Mouse (Mus musculus) MEL (cell line): ENCODE data around the gene Rnf213. TPM values are rescaled to one million over a fixed set of nuclear protein-coding genes. Genes with fewer than 3 reads are reported as not detected.

ENCODE experiments used
- DNase-seq: peaks from one replicate; pipeline ENCODE4 v3.0.0; 2011; ENCODE audit warnings: low read depth, low spot score
- H3K27ac ChIP-seq: 2 replicates; pipeline ENCODE4 v1.5.1; 2012; ENCODE audit warnings: low read depth, mild to moderate bottlenecking, control low read depth, low read length, moderate library complexity; ENCODE audit not compliant: control insufficient read depth
- H3K27me3 ChIP-seq, 2 experiments: fragments of 150-350 bp in 1 of 2; sonication (generic) in 1 of 2; 2 replicates each; pipeline ENCODE4 v1.6.1; 2012; ENCODE audit warnings: low read length in 2 of 2, mild to moderate bottlenecking in 2 of 2, improper control_type of control experiment in 1 of 2, moderate library complexity in 1 of 2; ENCODE audit not compliant: insufficient read depth in 2 of 2, control insufficient read depth in 1 of 2
- H3K36me3 ChIP-seq, 2 experiments: 2 replicates each; pipeline ENCODE4 v1.6.1; 2012 to 2014; ENCODE audit warnings: low read length in 2 of 2, improper control_type of control experiment in 1 of 2, inconsistent platforms in 1 of 2, mild to moderate bottlenecking in 1 of 2; ENCODE audit not compliant: insufficient read depth in 2 of 2, control insufficient read depth in 1 of 2
- H3K4me1 ChIP-seq, 2 experiments: fragments of 150-350 bp in 1 of 2; sonication (generic) in 1 of 2; 2 replicates each; pipeline ENCODE4 v1.6.1; 2012; ENCODE audit warnings: low read length in 2 of 2, improper control_type of control experiment in 1 of 2, mild to moderate bottlenecking in 1 of 2; ENCODE audit not compliant: insufficient read depth in 2 of 2, control insufficient read depth in 1 of 2
- H3K4me3 ChIP-seq, 2 experiments: fragments of 150-350 bp in 1 of 2; sonication (generic) in 1 of 2; 2 replicates each; pipeline ENCODE4 v1.5.1; 2012; ENCODE audit warnings: low read depth in 2 of 2, low read length in 2 of 2, mild to moderate bottlenecking in 2 of 2, moderate library complexity in 2 of 2, control low read depth in 1 of 2, improper control_type of control experiment in 1 of 2; ENCODE audit not compliant: control insufficient read depth in 1 of 2, insufficient read depth in 1 of 2
- H3K79me2 ChIP-seq: 2 replicates; pipeline ENCODE4 v1.6.1; 2012; ENCODE audit warnings: mild to moderate bottlenecking, low read length, moderate library complexity; ENCODE audit not compliant: control insufficient read depth, poor library complexity, insufficient read depth
- H3K9ac ChIP-seq: 2 replicates; pipeline ENCODE4 v1.6.1; 2012; ENCODE audit warnings: low read depth, mild to moderate bottlenecking, control low read depth, low read length, moderate library complexity; ENCODE audit not compliant: control insufficient read depth, poor library complexity, severe bottlenecking
- H3K9me3 ChIP-seq: fragments of 150-350 bp; sonication (generic); replicated peaks from 2 replicates; pipeline ENCODE4 v1.6.1; 2012; ENCODE audit warnings: mild to moderate bottlenecking, low read length, improper control_type of control experiment, moderate library complexity; ENCODE audit not compliant: insufficient read depth
- BHLHE40 ChIP-seq: IDR thresholded peaks from 2 replicates; pipeline ENCODE4 v1.6.1; 2012; ENCODE audit warnings: low read depth, mild to moderate bottlenecking, inconsistent platforms, low read length, improper control_type of control experiment, borderline replicate concordance
- CHD1 ChIP-seq: IDR thresholded peaks from 2 replicates; pipeline ENCODE4 v1.6.1; 2012; ENCODE audit warnings: low read depth, mild to moderate bottlenecking, inconsistent platforms, low read length, improper control_type of control experiment
- CHD2 ChIP-seq: IDR thresholded peaks from 2 replicates; pipeline ENCODE4 v1.6.1; 2011; ENCODE audit warnings: low read length, improper control_type of control experiment
- CTCF ChIP-seq, 3 experiments: IDR thresholded peaks in 2 of 3; conservative IDR thresholded peaks in 1 of 3; 2 replicates each; pipeline ENCODE4 v1.5.1; 2011 to 2012; ENCODE audit warnings: low read length in 3 of 3, low read depth in 2 of 3, mild to moderate bottlenecking in 2 of 3, improper control_type of control experiment in 1 of 3, inconsistent platforms in 1 of 3, mixed read lengths in 1 of 3, moderate library complexity in 1 of 3; ENCODE audit not compliant: control insufficient read depth in 1 of 3, insufficient read depth in 1 of 3, poor library complexity in 1 of 3, severe bottlenecking in 1 of 3
- E2F4 ChIP-seq: IDR thresholded peaks from 2 replicates; pipeline ENCODE4 v1.6.1; 2011; ENCODE audit warnings: low read depth, low read length, improper control_type of control experiment, borderline replicate concordance
- EP300 ChIP-seq, 2 experiments: IDR thresholded peaks; 2 replicates each; pipeline ENCODE4 v1.6.1; 2011; ENCODE audit warnings: improper control_type of control experiment in 2 of 2, low read length in 2 of 2, low read depth in 1 of 2, mild to moderate bottlenecking in 1 of 2
- ETS1 ChIP-seq: IDR thresholded peaks from 2 replicates; pipeline ENCODE4 v1.6.1; 2012; ENCODE audit warnings: low read depth, mild to moderate bottlenecking, inconsistent platforms, low read length, improper control_type of control experiment, moderate library complexity
- GABPA ChIP-seq: IDR thresholded peaks from 2 replicates; pipeline ENCODE4 v1.6.1; 2012; ENCODE audit warnings: low read depth, mild to moderate bottlenecking, inconsistent platforms, low read length, improper control_type of control experiment, moderate library complexity
- GATA1 ChIP-seq: IDR thresholded peaks from 2 replicates; pipeline ENCODE4 v1.6.1; 2011; ENCODE audit warnings: low read depth, low read length, improper control_type of control experiment
- JUND ChIP-seq: IDR thresholded peaks from 2 replicates; pipeline ENCODE4 v1.6.1; 2011; ENCODE audit warnings: low read depth, mild to moderate bottlenecking, improper control_type of control experiment, low read length
- KAT2A ChIP-seq: conservative IDR thresholded peaks from 2 replicates; pipeline ENCODE4 v1.6.1; 2012; ENCODE audit warnings: low read depth, low read length, improper control_type of control experiment, inconsistent platforms
- MAFK ChIP-seq: IDR thresholded peaks from 2 replicates; pipeline ENCODE4 v1.6.1; 2011; ENCODE audit warnings: low read depth, mild to moderate bottlenecking, low read length, improper control_type of control experiment, borderline replicate concordance
- MAX ChIP-seq: IDR thresholded peaks from 2 replicates; pipeline ENCODE4 v1.6.1; 2011; ENCODE audit warnings: low read length, improper control_type of control experiment
- MEF2A ChIP-seq: IDR thresholded peaks from 2 replicates; pipeline ENCODE4 v1.6.1; 2014; ENCODE audit warnings: low read depth, mild to moderate bottlenecking, inconsistent platforms, low read length, improper control_type of control experiment; ENCODE audit not compliant: poor library complexity, insufficient replicate concordance, severe bottlenecking; ENCODE audit errors: extremely low read depth
- MYC ChIP-seq: IDR thresholded peaks from 2 replicates; pipeline ENCODE4 v1.6.1; 2011; ENCODE audit warnings: low read depth, mild to moderate bottlenecking, low read length, improper control_type of control experiment, moderate library complexity
- NELFE ChIP-seq: IDR thresholded peaks from 2 replicates; pipeline ENCODE4 v1.6.1; 2011; ENCODE audit warnings: low read depth, low read length, improper control_type of control experiment
- NRF1 ChIP-seq: IDR thresholded peaks from 2 replicates; pipeline ENCODE4 v1.6.1; 2014; ENCODE audit warnings: low read depth, mild to moderate bottlenecking, inconsistent platforms, low read length, improper control_type of control experiment, moderate library complexity; ENCODE audit not compliant: poor library complexity, insufficient read depth, severe bottlenecking
- POLR2A ChIP-seq, 2 experiments: IDR thresholded peaks; 2 replicates each; pipeline ENCODE4 v1.6.1; 2011 to 2012; ENCODE audit warnings: low read length in 2 of 2, mild to moderate bottlenecking in 2 of 2, control low read depth in 1 of 2, improper control_type of control experiment in 1 of 2, low read depth in 1 of 2, moderate library complexity in 1 of 2; ENCODE audit not compliant: control insufficient read depth in 1 of 2, insufficient read depth in 1 of 2, poor library complexity in 1 of 2
- POLR2AphosphoS2 ChIP-seq: IDR thresholded peaks from 2 replicates; pipeline ENCODE4 v1.6.1; 2011; ENCODE audit warnings: low read length, improper control_type of control experiment
- POLR2AphosphoS5 ChIP-seq: IDR thresholded peaks from 2 replicates; pipeline ENCODE4 v1.6.1; 2012; ENCODE audit warnings: low read depth, borderline replicate concordance, mild to moderate bottlenecking, inconsistent platforms, low read length, moderate library complexity, mixed read lengths
- RAD21 ChIP-seq: IDR thresholded peaks from 2 replicates; pipeline ENCODE4 v1.6.1; 2011; ENCODE audit warnings: mild to moderate bottlenecking, low read depth, low read length, improper control_type of control experiment
- SIN3A ChIP-seq: IDR thresholded peaks from 2 replicates; pipeline ENCODE4 v1.6.1; 2012; ENCODE audit warnings: low read length, improper control_type of control experiment, inconsistent platforms
- SMC3 ChIP-seq: IDR thresholded peaks from 2 replicates; pipeline ENCODE4 v1.6.1; 2011; ENCODE audit warnings: low read depth, low read length, improper control_type of control experiment
- TAL1 ChIP-seq: IDR thresholded peaks from 2 replicates; pipeline ENCODE4 v1.6.1; 2012; ENCODE audit warnings: mild to moderate bottlenecking, inconsistent platforms, low read length, moderate library complexity, mixed read lengths
- TBP ChIP-seq: IDR thresholded peaks from 2 replicates; pipeline ENCODE4 v1.8.0; 2011; ENCODE audit warnings: low read depth, low read length, improper control_type of control experiment
- TCF12 ChIP-seq: IDR thresholded peaks from 2 replicates; pipeline ENCODE4 v1.6.1; 2014; ENCODE audit warnings: low read depth, mild to moderate bottlenecking, inconsistent platforms, low read length, improper control_type of control experiment, moderate library complexity
- USF1 ChIP-seq: IDR thresholded peaks from 2 replicates; pipeline ENCODE4 v1.6.1; 2014; ENCODE audit warnings: low read depth, mild to moderate bottlenecking, inconsistent platforms, low read length, improper control_type of control experiment, moderate library complexity
- USF2 ChIP-seq, 2 experiments: IDR thresholded peaks; 2 replicates each; pipeline ENCODE4 v1.6.1; 2011 to 2012; ENCODE audit warnings: improper control_type of control experiment in 2 of 2, low read length in 2 of 2, borderline replicate concordance in 1 of 2, inconsistent platforms in 1 of 2, low read depth in 1 of 2, mild to moderate bottlenecking in 1 of 2; ENCODE audit not compliant: insufficient read depth in 1 of 2
- ZC3H11A ChIP-seq: IDR thresholded peaks from 2 replicates; pipeline ENCODE4 v1.6.1; 2012; ENCODE audit warnings: low read depth, mild to moderate bottlenecking, inconsistent platforms, low read length, improper control_type of control experiment
- ZKSCAN1 ChIP-seq: IDR thresholded peaks from 2 replicates; pipeline ENCODE4 v1.6.1; 2012; ENCODE audit warnings: low read depth, mild to moderate bottlenecking, inconsistent platforms, low read length, improper control_type of control experiment, moderate library complexity
- ZMIZ1 ChIP-seq: IDR thresholded peaks from 2 replicates; pipeline ENCODE4 v1.6.1; 2012; ENCODE audit warnings: low read depth, mild to moderate bottlenecking, inconsistent platforms, low read length, improper control_type of control experiment, moderate library complexity
- polyA plus RNA-seq, 2 experiments: library from polyadenylated mRNA; stranded (reverse) in 1 of 2; unstranded in 1 of 2; fragments of >175 nt in 1 of 2; fragments of >200 nt in 1 of 2; gene quantifications; 2 replicates each; pipeline versions ENCODE4 v1.2.1 to v1.2.4; 2012; ENCODE audit warnings: low replicate concordance in 2 of 2, low read depth in 1 of 2; ENCODE audit not compliant: insufficient read length in 2 of 2, insufficient read depth in 1 of 2, missing spikeins in 1 of 2
- total RNA-seq: library from RNA; depleted of rRNA; stranded (reverse); fragments of 300-350 nt; gene quantifications from 2 replicates; pipeline ENCODE4 v1.2.3, GENCODE M21; 2012

Rnf213 gene
- total and polyA plus RNA-seq, 3 experiments: 10.7 to 11.6 TPM; not detected in 1

GRCm38 (mm10) chr11:119402501-119403160 lies 9.7 kb downstream of the Rnf213 start:
- no peak overlapping the region for H3K27ac ChIP-seq
- no peaks in the 10 kb centered on the region for H3K79me2 ChIP-seq
- no peak overlapping the region for H3K4me3 ChIP-seq
- TF ChIP-seq ZMIZ1: no peak
- TF ChIP-seq CHD2: no peak
- no peak for TF ChIP-seq CTCF (IDR thresholded peaks at IDR 0.05 in 2 of 3, conservative IDR thresholded peaks at IDR 0.05 in 1 of 3; ENCODE audit: control insufficient read depth in 1 of 3, insufficient read depth in 1 of 3, low read depth in 2 of 3, low read length in 3 of 3, poor library complexity in 1 of 3, severe bottlenecking in 1 of 3)
- TF ChIP-seq NRF1: no peak
- no peak for TF ChIP-seq MAX
- no peak for TF ChIP-seq SIN3A
- TF ChIP-seq POLR2AphosphoS2: no peak
- no peak for TF ChIP-seq TAL1
- no peak for TF ChIP-seq BHLHE40
- TF ChIP-seq USF1: no peak
- TF ChIP-seq MEF2A: no peak
- no peak for TF ChIP-seq KAT2A
- no peak for TF ChIP-seq POLR2AphosphoS5
- TF ChIP-seq MYC: no peak
- TF ChIP-seq SMC3: no peak
- no peak for TF ChIP-seq TCF12
- TF ChIP-seq MAFK: no peak
- TF ChIP-seq NELFE: no peak
- H3K9me3 ChIP-seq: no peaks in the 10 kb centered on the region
- H3K9ac ChIP-seq: no peak overlapping the region
- no peaks in the 10 kb centered on the region for H3K4me1 ChIP-seq
- no peaks in the 10 kb centered on the region for H3K36me3 ChIP-seq
- H3K27me3 ChIP-seq: no peaks in the 10 kb centered on the region
- no peak for DNase-seq

DNA sequence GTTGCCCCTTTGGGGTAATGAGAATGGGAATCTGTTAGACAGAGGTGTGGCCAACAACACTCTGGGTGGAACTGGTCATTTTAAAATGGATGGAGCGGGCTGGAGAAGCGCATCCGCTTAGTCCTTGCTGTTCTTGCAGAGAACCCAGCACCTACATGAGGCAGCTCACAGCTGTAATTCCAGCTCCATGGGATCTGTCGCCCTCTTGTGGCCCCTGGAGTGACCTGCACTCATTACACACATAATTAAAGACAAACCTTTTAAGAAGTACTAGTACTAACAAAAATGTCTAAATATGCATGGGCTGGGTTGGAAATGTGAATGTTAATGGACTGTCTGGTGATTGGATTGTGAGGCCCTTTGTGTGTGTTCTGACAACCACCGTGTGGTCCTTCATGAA lies 11.7 kb downstream of the Rnf213 start:
- Histone ChIP-seq H3K27ac (no peak overlapping the region), H3K79me2 (no peaks in the 10 kb centered on the region), H3K4me1 (no peaks in the 10 kb centered on the region), H3K27me3 (no peaks in the 10 kb centered on the region), H3K36me3 (no peaks in the 10 kb centered on the region), H3K4me3 (no peak overlapping the region), H3K9ac (no peak overlapping the region), H3K9me3 (no peaks in the 10 kb centered on the region)
- peak; percentile 89 for DNase-seq
- TF ChIP-seq EP300 (IDR thresholded peaks at IDR 0.05; ENCODE audit: low read depth in 1 of 2, low read length in 2 of 2): no peak
- no peak for TF ChIP-seq NELFE
- TF ChIP-seq USF2 (IDR thresholded peaks at IDR 0.05; ENCODE audit: borderline replicate concordance in 1 of 2, insufficient read depth in 1 of 2, low read depth in 1 of 2, low read length in 2 of 2): no peak
- no peak for TF ChIP-seq CHD1
- no peak for TF ChIP-seq TCF12
- no peak for TF ChIP-seq TBP
- TF ChIP-seq JUND: peak; percentile 55; the same call in 1 of the 2 replicates
- peak; percentile 99 for TF ChIP-seq RAD21
- no peak for TF ChIP-seq ZKSCAN1
- no peak for TF ChIP-seq E2F4
- TF ChIP-seq CTCF (IDR thresholded peaks at IDR 0.05 in 2 of 3, conservative IDR thresholded peaks at IDR 0.05 in 1 of 3; ENCODE audit: control insufficient read depth in 1 of 3, insufficient read depth in 1 of 3, low read depth in 2 of 3, low read length in 3 of 3, poor library complexity in 1 of 3, severe bottlenecking in 1 of 3): peak; percentile 97 to 100 (median 98)
- peak; percentile 89 for TF ChIP-seq ZC3H11A
- no peak for TF ChIP-seq KAT2A
- no peak for TF ChIP-seq POLR2A (IDR thresholded peaks at IDR 0.05; ENCODE audit: control insufficient read depth in 1 of 2, insufficient read depth in 1 of 2, low read depth in 1 of 2, low read length in 2 of 2, poor library complexity in 1 of 2)
- TF ChIP-seq GATA1: no peak
- 0 out of 2 replicates have a peak, but pooled peaks have one; percentile 49 for TF ChIP-seq SIN3A
- no peak for TF ChIP-seq GABPA
- no peak for TF ChIP-seq MAFK
- TF ChIP-seq ETS1: no peak
